Mouse (Mus musculus) forebrain, embryonic 11.5 days (tissue): ENCODE measurements around the gene Sgms1. TPM values are rescaled to one million over a fixed set of nuclear protein-coding genes. Genes with fewer than 3 reads are reported as not detected.

ENCODE experiments used
- ATAC-seq: fragments of 200-750 bp; cut with Nextera tagmentation; replicated peaks from 2 replicates; pipeline ENCODE4 v1.8.0; 2017; ENCODE audit warnings: moderate TSS enrichment; ENCODE audit not compliant: low FRiP score
- DNase-seq: peaks from one replicate; pipeline ENCODE4 v3.0.0-alpha.2; 2017; ENCODE audit warnings: low spot score
- H3K27ac ChIP-seq: fragments of 300-500 bp; sonication (generic); 2 replicates; pipeline ENCODE4 v1.5.1; 2014; ENCODE audit warnings: low read depth, low read length
- H3K27me3 ChIP-seq: fragments of 300-500 bp; sonication (generic); 2 replicates; pipeline ENCODE4 v1.6.1; 2014; ENCODE audit warnings: mild to moderate bottlenecking, low read length, mixed read lengths; ENCODE audit not compliant: control insufficient read depth, insufficient read depth
- H3K36me3 ChIP-seq: fragments of 300-500 bp; sonication (generic); 2 replicates; pipeline ENCODE4 v1.6.1; 2014; ENCODE audit warnings: mild to moderate bottlenecking, low read length, moderate library complexity, mixed read lengths; ENCODE audit not compliant: control insufficient read depth, insufficient read depth
- H3K4me1 ChIP-seq: fragments of 300-500 bp; sonication (generic); replicated peaks from 2 replicates; pipeline ENCODE4 v1.6.1; 2014; ENCODE audit warnings: low read length, mixed read lengths; ENCODE audit not compliant: control insufficient read depth, insufficient read depth
- H3K4me2 ChIP-seq: fragments of 300-500 bp; sonication (generic); 2 replicates; pipeline ENCODE4 v1.6.1; 2014; ENCODE audit warnings: low read depth, mild to moderate bottlenecking, low read length, moderate library complexity, mixed read lengths; ENCODE audit not compliant: severe bottlenecking
- H3K4me3 ChIP-seq: fragments of 300-500 bp; sonication (generic); 2 replicates; pipeline ENCODE4 v1.5.1; 2014; ENCODE audit warnings: low read depth, low read length
- H3K9ac ChIP-seq: fragments of 300-500 bp; sonication (generic); 2 replicates; pipeline ENCODE4 v1.6.1; 2014; ENCODE audit warnings: low read length
- H3K9me3 ChIP-seq: fragments of 300-500 bp; sonication (generic); 2 replicates; pipeline ENCODE4 v1.6.1; 2016; ENCODE audit warnings: low read length, mixed read lengths; ENCODE audit not compliant: control insufficient read depth
- WGBS: fragments of 180-500 bp; shearing (Covaris S2); extraction: QIAGEN DNeasy Blood & Tissue Kit; methylation state at CpG from one replicate; pipeline ENCODE4 v1.1.7; 2014; 5-methylcytosine and 5-hydroxymethylcytosine counted together
- polyA plus RNA-seq: library from polyadenylated mRNA; unstranded; fragments of >200 nt; fragmentation: Nextera tagmentation; extraction: Ambion mirVana; gene quantifications from 2 replicates; pipeline ENCODE4 v1.2.1, GENCODE M21; 2014

Gene Sgms1
- polyA plus RNA-seq, 1 experiment from 2014 or later: 17.8 TPM

- WGBS: 81% methylated on average over 7 of the region's 7 CpGs
Observed at GRCm38 (mm10) chr19:32296863-32297262, 92.7 kb downstream of the Sgms1 start.

GRCm38 (mm10) chr19:32295581-32295980, 93.9 kb downstream of the Sgms1 start:
- ATAC-seq (no peak), DNase-seq (no peak)
- no peaks in the 10 kb centered on the region for H3K27me3 ChIP-seq
- no peak overlapping the region for H3K9ac ChIP-seq
- WGBS: 83% methylated on average over 7 of the region's 7 CpGs
- H3K27ac ChIP-seq: no peak overlapping the region
- H3K4me2 ChIP-seq: no peak overlapping the region
- 0 out of 2 replicates have a peak, but pooled peaks cover 4% of the 10 kb centered on the region for H3K4me1 ChIP-seq
- no peak overlapping the region for H3K4me3 ChIP-seq
- H3K9me3 ChIP-seq: no peaks in the 10 kb centered on the region
- no peaks in the 10 kb centered on the region for H3K36me3 ChIP-seq

More at GRCm38 (mm10) chr19:32296863-32297262, 92.7 kb downstream of the Sgms1 start:
- H3K4me3 ChIP-seq: no peak overlapping the region
- H3K9me3 ChIP-seq: no peaks in the 10 kb centered on the region
- no peak overlapping the region for H3K9ac ChIP-seq
- 0 out of 2 replicates have a peak, but pooled peaks cover 4% of the 10 kb centered on the region for H3K4me1 ChIP-seq
- H3K36me3 ChIP-seq: no peaks in the 10 kb centered on the region
- H3K4me2 ChIP-seq: no peak overlapping the region
- H3K27me3 ChIP-seq: no peaks in the 10 kb centered on the region
- DNase-seq: no peak
- no peak for ATAC-seq
- H3K27ac ChIP-seq: no peak overlapping the region

- 0 out of 2 replicates have a peak, but pooled peaks cover 3% of the 10 kb centered on the region for H3K4me1 ChIP-seq
- H3K9me3 ChIP-seq: no peaks in the 10 kb centered on the region
- no peak overlapping the region for H3K4me3 ChIP-seq
- H3K27me3 ChIP-seq: no peaks in the 10 kb centered on the region
- no peaks in the 10 kb centered on the region for H3K36me3 ChIP-seq
- WGBS: 83% methylated on average over 12 of the region's 12 CpGs
- DNase-seq (no peak), ATAC-seq (no peak)
- no peak overlapping the region for H3K9ac ChIP-seq
- no peak overlapping the region for H3K27ac ChIP-seq
- H3K4me2 ChIP-seq: no peak overlapping the region
Observed at GRCm38 (mm10) chr19:32292782-32293776, 96.4 kb downstream of the Sgms1 start.

- H3K4me3 ChIP-seq: no peak overlapping the region
- DNase-seq: no peak
- no peaks in the 10 kb centered on the region for H3K27me3 ChIP-seq
- no peaks in the 10 kb centered on the region for H3K4me1 ChIP-seq
- no peak for ATAC-seq
- H3K36me3 ChIP-seq: no peaks in the 10 kb centered on the region
- WGBS: 87% methylated on average over 12 of the region's 12 CpGs
- H3K9me3 ChIP-seq: no peaks in the 10 kb centered on the region
- no peak overlapping the region for H3K27ac ChIP-seq
- H3K9ac ChIP-seq: no peak overlapping the region
- H3K4me2 ChIP-seq: no peak overlapping the region
Observed at GRCm38 (mm10) chr19:32292067-32292739, 97.3 kb downstream of the Sgms1 start.

GRCm38 (mm10) chr19:32291130-32291529, 98.4 kb downstream of the Sgms1 start:
- H3K4me2 ChIP-seq: no peak overlapping the region
- no peaks in the 10 kb centered on the region for H3K27me3 ChIP-seq
- ATAC-seq (no peak), DNase-seq (no peak)
- H3K27ac ChIP-seq: no peak overlapping the region
- WGBS: 92% methylated on average over 5 of the region's 5 CpGs
- no peaks in the 10 kb centered on the region for H3K4me1 ChIP-seq
- H3K9me3 ChIP-seq: no peaks in the 10 kb centered on the region
- no peak overlapping the region for H3K4me3 ChIP-seq
- H3K9ac ChIP-seq: no peak overlapping the region
- H3K36me3 ChIP-seq: no peaks in the 10 kb centered on the region

- ATAC-seq (no peak), DNase-seq (no peak)
- Histone ChIP-seq H3K27me3 (no peaks in the 10 kb centered on the region), H3K27ac (no peak overlapping the region), H3K9ac (no peak overlapping the region), H3K4me1 (no peaks in the 10 kb centered on the region), H3K36me3 (no peaks in the 10 kb centered on the region), H3K9me3 (no peaks in the 10 kb centered on the region), H3K4me2 (no peak overlapping the region), H3K4me3 (no peak overlapping the region)
- WGBS: 65% methylated on average over 5 of the region's 5 CpGs
Observed at GRCm38 (mm10) chr19:32288895-32289294, 100.6 kb downstream of the Sgms1 start.

GRCm38 (mm10) chr19:32287839-32288238, 101.7 kb downstream of the Sgms1 start:
- no peak overlapping the region for H3K4me3 ChIP-seq
- no peaks in the 10 kb centered on the region for H3K9me3 ChIP-seq
- no peaks in the 10 kb centered on the region for H3K27me3 ChIP-seq
- DNase-seq: no peak
- no peak overlapping the region for H3K27ac ChIP-seq
- no peak overlapping the region for H3K9ac ChIP-seq
- no peaks in the 10 kb centered on the region for H3K4me1 ChIP-seq
- H3K4me2 ChIP-seq: no peak overlapping the region
- H3K36me3 ChIP-seq: no peaks in the 10 kb centered on the region
- no peak for ATAC-seq
- 80% methylated on average over 3 of the region's 3 CpGs for WGBS

GRCm38 (mm10) chr19:32285455-32285831, 104.1 kb downstream of the Sgms1 start:
- Histone ChIP-seq H3K4me3 (no peak overlapping the region), H3K27ac (no peak overlapping the region), H3K36me3 (no peaks in the 10 kb centered on the region), H3K9ac (no peak overlapping the region), H3K9me3 (no peaks in the 10 kb centered on the region), H3K4me1 (no peaks in the 10 kb centered on the region), H3K4me2 (no peak overlapping the region), H3K27me3 (no peaks in the 10 kb centered on the region)
- no peak for DNase-seq
- WGBS: 90% methylated on average over 3 of the region's 3 CpGs
- no peak for ATAC-seq
